Mouse (Mus musculus) ES-E14 (cell line): ENCODE measurements around the gene Limd2.

Source experiments
- CHD2 ChIP-seq: IDR thresholded peaks from 2 replicates; pipeline ENCODE4 v1.6.1; 2014; ENCODE audit warnings: mild to moderate bottlenecking, low read depth, low read length, inconsistent platforms
- MAFK ChIP-seq: IDR thresholded peaks from 2 replicates; pipeline ENCODE4 v1.6.1; 2014; ENCODE audit warnings: mild to moderate bottlenecking, low read depth, low read length, inconsistent platforms; ENCODE audit not compliant: insufficient read depth
- ZC3H11A ChIP-seq: IDR thresholded peaks from 2 replicates; pipeline ENCODE4 v1.6.1; 2012; ENCODE audit warnings: low read depth, mild to moderate bottlenecking, inconsistent platforms, low read length, borderline replicate concordance
- ZNF384 ChIP-seq: IDR thresholded peaks from 2 replicates; pipeline ENCODE4 v1.6.1; 2012; ENCODE audit warnings: low read depth, low read length, inconsistent platforms

DNA sequence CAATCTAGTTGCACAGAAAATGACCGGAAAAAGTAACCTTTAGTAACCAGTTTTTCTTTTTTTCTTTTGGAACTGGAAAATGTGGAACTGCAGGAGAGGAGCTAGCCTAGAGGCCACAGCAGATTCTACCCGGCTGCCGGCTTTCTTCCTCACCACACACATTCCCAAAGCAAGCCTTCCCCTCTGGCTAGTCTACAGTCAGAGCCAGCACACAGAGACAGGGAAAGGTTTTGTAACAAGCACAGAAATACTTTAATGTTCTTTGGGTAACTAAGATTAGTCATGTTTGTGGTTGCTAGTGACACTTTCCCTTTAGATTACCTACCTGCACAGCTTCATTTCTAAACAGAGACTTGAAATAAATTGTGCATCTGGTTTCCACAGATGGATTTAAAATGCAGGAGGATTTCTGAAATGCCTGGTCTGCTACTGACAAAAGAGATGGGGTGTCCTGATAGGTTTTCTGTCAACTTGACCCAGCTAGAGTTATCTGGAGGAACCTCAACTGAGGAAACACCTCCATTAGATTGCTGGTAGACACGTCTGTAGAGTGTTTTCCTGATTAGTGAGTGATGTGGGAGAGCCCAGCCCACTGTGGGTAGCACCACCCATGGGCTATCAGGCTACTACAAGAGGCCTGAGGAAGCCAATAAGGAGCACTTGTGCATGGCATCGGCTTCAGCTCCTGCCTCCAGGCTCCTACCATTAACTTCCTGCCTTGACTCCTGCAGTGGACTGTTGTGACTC lies 17.5 kb upstream of the Limd2 start:
- no peak for TF ChIP-seq CHD2
- TF ChIP-seq ZNF384, result no peak
- no peak for TF ChIP-seq MAFK
- TF ChIP-seq ZC3H11A, result no peak
